Mouse (Mus musculus): Measurements from ENCODE around the gene Pacsin3.

Gene Pacsin3

GRCm38 (mm10) chr2:91259493-91259892, 3.7 kb downstream of the Pacsin3 start:
- no peak for DNase-seq (ENCODE audit: low spot score)

- no peak for DNase-seq (ENCODE audit: low spot score)
Measured at GRCm38 (mm10) chr2:91263692-91264660, 8.2 kb downstream of the Pacsin3 start.

DNA sequence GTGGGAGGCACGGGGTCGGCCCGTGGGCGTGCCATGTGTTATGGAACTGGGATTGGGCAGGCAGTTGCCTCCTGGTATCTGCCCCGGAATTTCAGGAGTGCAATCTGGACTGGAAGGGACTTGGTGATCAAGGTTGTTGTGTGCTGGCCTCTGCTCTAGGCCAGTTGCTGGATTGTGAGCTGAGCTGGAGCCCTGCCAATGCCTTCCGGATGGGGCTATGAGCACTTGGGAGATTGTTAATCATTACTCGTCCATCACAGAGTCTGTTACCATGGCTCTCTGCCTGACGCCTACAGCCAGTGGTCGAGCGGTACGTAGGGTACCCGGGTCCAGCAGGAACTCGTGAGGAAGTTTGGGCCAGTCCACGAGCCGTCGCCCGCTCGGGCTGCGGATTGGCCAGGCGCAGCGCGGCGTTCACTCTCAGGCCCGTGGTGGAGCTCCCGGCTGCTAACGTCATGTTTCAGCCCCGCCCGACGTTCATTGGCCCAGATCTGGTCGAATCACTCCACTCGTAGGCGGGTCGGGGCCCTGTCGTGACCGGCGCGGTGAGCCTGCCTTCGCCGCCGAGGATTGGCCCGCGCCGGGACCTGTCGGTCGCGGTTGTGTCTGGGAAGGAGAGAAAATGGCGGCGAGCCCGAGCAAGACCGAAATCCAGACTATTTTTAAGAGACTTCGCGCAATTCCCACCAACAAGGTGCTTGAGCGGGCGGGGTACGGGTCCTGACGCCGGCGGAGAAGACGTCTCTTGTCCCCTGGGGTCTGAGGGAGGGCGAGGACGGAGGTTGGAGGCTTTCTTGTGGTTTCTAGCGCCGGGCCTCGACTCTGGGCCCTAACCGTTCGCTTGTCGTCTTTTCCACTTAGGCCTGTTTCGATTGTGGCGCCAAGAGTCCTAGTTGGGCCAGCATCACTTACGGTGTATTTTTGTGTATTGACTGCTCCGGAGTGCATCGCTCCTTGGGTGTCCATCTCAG, 9.2 kb downstream of the Pacsin3 start, which contains the start of gene Arfgap2:
TSS of gene Arfgap2 (plus strand) at position 264 of the 971 bp plus-strand sequence.
- peak; percentile 99 for DNase-seq (ENCODE audit: low spot score)

- no peak for DNase-seq (ENCODE audit: low spot score)
Measured at GRCm38 (mm10) chr2:91268042-91268441, 12.3 kb downstream of the Pacsin3 start.

DNA sequence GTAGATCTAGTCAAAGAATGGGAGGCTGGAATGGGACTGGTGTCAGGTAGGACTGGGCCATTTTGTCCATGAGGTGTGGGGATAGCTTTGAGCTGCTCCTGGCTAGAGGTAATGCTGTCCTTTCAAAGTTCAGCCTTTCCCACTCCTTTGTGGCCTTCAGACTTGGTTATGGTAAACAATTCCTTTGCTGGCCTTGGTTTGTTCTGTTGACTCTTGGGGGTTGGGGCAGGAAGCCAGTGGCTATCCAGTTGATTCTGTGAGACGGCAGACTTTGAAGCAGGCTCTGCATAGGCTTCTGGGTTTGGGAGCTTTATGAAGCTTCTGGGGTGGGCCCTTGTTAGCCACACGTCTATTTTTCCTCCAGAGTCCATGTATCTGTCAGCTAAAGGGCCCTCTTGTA, 13.0 kb downstream of the Pacsin3 start:
- DNase-seq (ENCODE audit: low spot score), result no peak

GRCm38 (mm10) chr2:91269687-91270133, 14.0 kb downstream of the Pacsin3 start:
- no peak for DNase-seq (ENCODE audit: low spot score)

DNA sequence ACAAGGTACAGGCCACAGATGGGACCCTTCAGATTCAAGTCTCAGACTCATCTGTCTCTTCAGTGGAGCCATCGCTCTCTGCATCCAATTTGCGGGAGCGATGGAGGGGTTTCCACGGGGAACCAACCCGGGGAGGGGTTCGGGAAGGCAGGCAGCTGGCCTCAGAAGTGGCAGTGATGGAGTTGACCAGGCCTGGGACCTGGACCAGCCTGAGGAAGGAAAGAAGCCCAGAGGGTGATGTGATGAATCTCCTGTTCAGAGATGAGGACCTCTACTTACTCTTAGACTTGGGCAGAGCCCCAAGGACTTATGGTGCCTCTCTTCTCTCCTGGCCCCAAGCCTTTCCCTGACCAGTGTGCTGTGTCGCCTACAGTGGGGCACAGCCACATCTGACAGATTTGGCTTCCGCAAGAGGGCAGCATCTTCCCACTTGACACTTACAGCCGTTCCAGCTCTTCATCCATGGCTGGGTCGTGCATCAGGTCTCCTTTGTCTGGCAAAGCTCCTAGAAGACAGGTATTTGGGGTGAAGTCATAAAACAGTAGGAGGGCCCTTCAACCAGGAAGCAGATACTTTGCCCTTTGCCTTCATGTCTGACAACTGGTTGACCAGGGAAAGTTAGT, 23.1 kb downstream of the Pacsin3 start:
- peak; percentile 87 for DNase-seq (ENCODE audit: low spot score)

DNA sequence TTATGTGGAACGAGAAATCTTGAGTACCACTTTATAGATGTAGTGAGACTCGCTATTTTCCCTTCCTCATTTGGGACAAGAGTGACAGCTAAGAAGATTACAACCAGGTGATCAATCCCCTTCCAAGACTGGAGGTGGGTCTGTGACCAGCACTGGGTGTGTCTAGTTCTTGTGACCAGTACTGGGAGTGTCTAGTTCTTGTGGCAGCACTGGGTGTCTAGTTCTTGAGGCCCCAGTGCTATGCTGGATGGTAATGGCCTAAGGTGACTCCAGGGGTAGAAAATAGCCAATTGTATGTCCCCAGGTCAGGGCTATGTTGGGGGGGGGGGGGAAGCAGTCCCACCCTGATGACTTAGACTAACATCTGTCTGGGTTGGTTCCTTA, 23.6 kb downstream of the Pacsin3 start:
- DNase-seq (ENCODE audit: low spot score), result no peak

DNA sequence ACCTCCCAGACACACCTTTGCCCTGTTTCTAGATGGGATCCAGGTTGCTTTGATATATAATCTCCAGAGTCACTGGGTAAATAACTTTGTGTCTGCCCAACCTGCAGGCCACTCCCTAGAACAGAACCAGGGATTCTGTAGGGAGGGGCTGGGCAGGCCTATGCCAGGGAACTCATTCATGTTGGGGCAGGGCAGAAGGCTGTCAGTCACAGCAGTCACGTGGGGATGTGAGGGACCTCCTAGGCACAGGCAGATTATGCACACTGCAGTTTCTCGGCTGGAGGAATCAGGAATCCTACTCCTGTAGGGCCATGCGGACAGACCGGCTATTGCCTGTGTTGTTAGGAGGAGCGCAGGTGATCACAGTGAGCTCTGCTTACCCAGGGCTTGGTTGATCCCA, 25.6 kb downstream of the Pacsin3 start:
- DNase-seq (ENCODE audit: low spot score), result no peak

- no peak for DNase-seq (ENCODE audit: low spot score)
Measured at GRCm38 (mm10) chr2:91283972-91284371, 28.2 kb downstream of the Pacsin3 start.

- no peak for DNase-seq (ENCODE audit: low spot score)
Measured at GRCm38 (mm10) chr2:91284375-91285199, 28.8 kb downstream of the Pacsin3 start.

DNA sequence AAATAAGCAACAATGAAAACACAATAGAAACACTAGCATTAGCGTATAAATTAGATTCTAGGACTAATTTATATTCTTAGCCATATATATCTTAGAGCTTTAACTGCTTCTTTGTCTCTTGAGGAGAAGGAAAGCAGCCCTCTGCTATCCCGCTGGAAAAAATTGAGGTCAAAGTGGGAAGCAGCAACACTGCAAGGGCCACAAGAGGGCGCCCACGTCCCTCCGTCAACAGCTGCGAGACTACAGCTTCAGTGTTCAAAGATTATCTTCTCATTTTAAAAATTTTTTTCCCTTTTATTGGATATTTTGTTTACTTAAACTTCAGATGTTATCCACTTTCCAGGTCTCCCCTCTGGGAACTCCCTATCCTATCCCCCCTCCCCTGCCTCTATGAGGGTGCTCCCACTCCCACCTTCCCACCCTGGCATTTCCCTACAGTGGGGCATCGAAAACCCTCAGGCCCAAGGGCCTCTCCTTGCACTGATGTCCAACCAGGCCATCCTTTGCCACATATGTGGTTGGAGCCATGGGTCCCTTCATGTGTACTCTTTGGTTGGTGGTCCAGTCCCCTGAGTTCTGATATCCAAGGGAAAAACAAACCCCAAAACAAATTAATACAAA, 30.2 kb downstream of the Pacsin3 start:
- DNase-seq (ENCODE audit: low spot score), result peak; percentile 90

- no peak for DNase-seq (ENCODE audit: low spot score)
Measured at GRCm38 (mm10) chr2:91287563-91287962, 31.8 kb downstream of the Pacsin3 start.

GRCm38 (mm10) chr2:91291197-91292007, 35.6 kb downstream of the Pacsin3 start:
- no peak for DNase-seq (ENCODE audit: low spot score)

DNA sequence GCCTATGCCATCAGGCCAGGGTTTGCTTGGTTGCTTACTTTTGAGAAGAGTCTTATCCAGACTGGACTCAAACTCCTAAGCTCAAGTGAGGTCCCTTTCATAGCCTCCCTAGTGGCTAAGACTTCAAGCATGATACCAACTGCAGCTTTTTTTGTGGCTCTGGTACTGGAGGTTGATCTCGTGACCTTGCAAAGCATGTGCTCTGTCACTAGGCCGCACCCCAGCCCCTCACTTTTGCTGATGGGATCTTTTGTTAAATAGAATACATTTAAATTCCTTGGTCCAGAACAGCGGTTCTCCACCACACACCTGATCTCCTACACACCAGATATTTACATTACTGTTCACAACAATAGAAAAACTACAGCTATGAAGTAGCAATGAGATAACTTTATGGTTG, 38.5 kb downstream of the Pacsin3 start:
- DNase-seq (ENCODE audit: low spot score), result no peak

DNA sequence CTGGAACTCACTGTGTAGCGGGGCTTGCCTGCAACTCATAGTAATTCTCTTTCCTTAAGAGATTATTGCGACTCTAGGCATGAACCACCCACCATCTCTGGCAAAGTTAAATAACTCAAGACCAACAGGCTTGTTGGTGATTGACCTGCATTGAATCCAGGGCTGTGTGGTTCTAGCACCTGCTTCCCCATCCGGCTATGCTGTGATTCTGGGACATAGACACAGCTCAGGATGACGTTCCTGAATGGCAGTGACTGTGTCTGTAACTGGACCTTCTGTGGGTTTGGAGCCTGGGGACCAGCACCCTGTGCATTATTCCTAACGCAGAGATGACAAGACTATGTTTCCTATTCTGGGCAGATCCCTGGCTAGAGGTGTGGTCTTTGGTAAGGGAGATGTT, 40.1 kb downstream of the Pacsin3 start:
- no peak for DNase-seq (ENCODE audit: low spot score)

- no peak for DNase-seq (ENCODE audit: low spot score)
Measured at GRCm38 (mm10) chr2:91299156-91299555, 43.4 kb downstream of the Pacsin3 start.

- DNase-seq (ENCODE audit: low spot score), result no peak
Measured at GRCm38 (mm10) chr2:91300784-91301183, 45.0 kb downstream of the Pacsin3 start.

DNA sequence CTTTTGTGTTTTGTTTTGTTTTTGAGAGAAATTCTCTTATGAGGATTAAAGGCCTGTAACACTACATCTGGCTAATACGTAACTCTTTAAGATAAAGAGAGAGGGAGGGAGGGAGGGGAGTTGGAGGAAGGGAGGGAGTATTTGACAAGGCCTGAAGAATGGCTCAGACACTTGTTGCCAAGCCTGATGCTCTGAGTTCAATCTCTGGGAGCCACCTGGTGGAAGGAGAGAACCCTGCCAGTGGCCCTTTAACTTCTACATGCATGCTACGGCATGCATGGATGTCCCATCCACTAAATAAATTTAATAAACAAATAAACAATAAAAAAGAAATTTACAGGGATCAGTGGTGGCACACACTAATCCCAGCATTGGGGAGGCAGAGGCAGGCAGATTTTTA, 46.1 kb downstream of the Pacsin3 start:
- DNase-seq (ENCODE audit: low spot score), result no peak

- DNase-seq (ENCODE audit: low spot score), result no peak
Measured at GRCm38 (mm10) chr2:91302845-91303244, 47.1 kb downstream of the Pacsin3 start.
